Mouse (Mus musculus): Measurements from ENCODE around the gene Cspg5. TPM values are rescaled to one million over a fixed set of nuclear protein-coding genes. Genes with fewer than 3 reads are reported as not detected.

Cspg5 gene
- total RNA-seq, 2 experiments from 2014 or later: 410 to 459 TPM

DNA sequence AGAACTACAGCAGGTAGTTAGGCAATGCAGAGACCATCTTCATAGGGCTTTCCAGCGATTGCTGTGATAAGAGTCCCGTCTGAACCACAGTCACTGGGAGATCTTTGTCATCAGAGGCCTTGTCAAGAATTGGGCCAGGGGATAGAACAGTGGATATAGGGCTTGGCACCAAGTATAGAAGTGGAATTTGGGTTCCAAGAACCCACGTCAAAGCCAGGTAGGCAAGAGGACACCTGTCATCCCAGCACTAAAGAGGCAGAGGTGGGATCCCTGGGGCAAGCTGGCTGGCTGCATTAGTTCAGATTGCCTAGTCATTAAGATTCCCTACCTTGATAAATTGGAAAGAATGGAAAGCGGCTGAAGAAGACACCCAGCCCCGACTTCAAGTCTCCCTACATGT, 62.8 kb downstream of the Cspg5 start:
- DNase-seq (ENCODE audit: low spot score in 2 of 2): no peak

Small RNAs within 50 kb of the gene (microRNA-seq; reads per million reads assigned to microRNA genes)
- 88.9 to 172 reads per million in 2 experiments for gene Mir6236

Other genes starting within 250 kb of the Cspg5 start
- gene Smarcc1, start 126.1 kb upstream of the Cspg5 start, total RNA-seq (2021): 10 to 100 TPM; 67.0 to 72.3 TPM
- 100 to 1,000 TPM; 145 to 152 TPM for gene Dhx30, start 126.0 kb upstream of the Cspg5 start, total RNA-seq (2021)
- 10 to 100 TPM; 11.9 to 14.1 TPM for gene Elp6, start 61.4 kb downstream of the Cspg5 start, total RNA-seq (2021)
- gene Scap, start 89.5 kb downstream of the Cspg5 start, total RNA-seq (2021): 100 to 1,000 TPM in 1 of 2 experiments, 10 to 100 TPM in 1; 89.2 to 104 TPM
- 10 to 100 TPM; 49.9 to 57.0 TPM for gene Ptpn23, start 164.4 kb downstream of the Cspg5 start, total RNA-seq (2021)
- gene Ngp, start 176.0 kb downstream of the Cspg5 start, total RNA-seq (2021): 1 to 10 TPM in 1 of 2 experiments, not detected in 1; 5.9 TPM
- gene Klhl18, start 232.9 kb downstream of the Cspg5 start, total RNA-seq (2021): 10 to 100 TPM; 29.5 to 31.4 TPM
- 1 to 10 TPM; 4.2 to 5.2 TPM for gene Kif9, start 233.2 kb downstream of the Cspg5 start, total RNA-seq (2021)

Measured in layer of hippocampus, postnatal 10 days (tissue).